Mouse (Mus musculus): Measurements from ENCODE around the gene Pask. TPM values are rescaled to one million over a fixed set of nuclear protein-coding genes. Genes with fewer than 3 reads are reported as not detected.
"Not testable (repeated sequence)": the region's sequence is repeated elsewhere in the genome, so short reads cannot be mapped to it uniquely, and the experiment has no call there.

The Pask gene
- polyA plus RNA-seq, 1 experiment from 2014 or later, result 10.8 TPM

DNA sequence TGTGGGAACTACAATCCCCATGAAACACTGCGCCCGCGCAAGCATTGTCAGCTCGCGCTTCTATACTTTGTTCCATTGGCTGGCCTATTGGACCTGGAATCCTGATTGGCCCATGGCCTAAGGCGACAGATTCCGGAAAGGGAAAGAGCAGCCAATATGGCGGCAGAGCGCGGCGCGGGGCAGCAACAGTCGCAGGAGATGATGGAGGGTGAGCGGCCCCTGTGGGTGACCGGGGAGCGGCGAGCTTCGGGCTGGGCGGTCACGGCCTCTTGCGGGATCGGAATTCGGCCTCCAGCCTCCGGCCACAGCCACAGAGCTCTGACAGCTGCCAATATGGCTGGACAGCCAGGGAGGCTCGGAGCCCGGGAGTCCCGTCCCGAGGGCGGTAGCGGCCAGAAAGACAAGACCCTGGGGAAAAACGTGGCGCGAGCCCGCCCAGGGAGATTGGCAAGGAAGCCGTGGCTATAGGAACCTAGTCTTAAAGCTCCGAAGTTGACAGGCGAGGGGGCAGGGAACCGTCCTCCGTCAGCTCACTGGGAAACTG is 294 bp upstream of the Pask start:
- H3K4me1 ChIP-seq (replicated peaks), result peaks cover 8% of the 10 kb centered on the region
- peak; percentile 96 for ATAC-seq (ENCODE audit: insufficient number of reproducible peaks, low FRiP score)
- peaks cover 23% of the 10 kb centered on the region for H3K36me3 ChIP-seq
- peak overlapping the region; percentile 73 for H3K4me3 ChIP-seq
- peak overlapping the region; percentile 84 for H3K4me2 ChIP-seq
- no peaks in the 10 kb centered on the region for H3K9me3 ChIP-seq (replicated peaks)
- WGBS, result under 1% methylated on average over 39 of the region's 39 CpGs
- H3K27me3 ChIP-seq (replicated peaks), result no peaks in the 10 kb centered on the region
- peak overlapping the region; percentile 85 for H3K9ac ChIP-seq
- peak overlapping the region; percentile 36; the same call in 1 of the 2 replicates for H3K27ac ChIP-seq (ENCODE audit: poor library complexity, severe bottlenecking)

- Histone ChIP-seq H3K9me3 (replicated peaks) (no peaks in the 10 kb centered on the region), H3K9ac (no peak overlapping the region), H3K4me3 (no peak overlapping the region), H3K4me2 (no peak overlapping the region), H3K27ac (ENCODE audit: poor library complexity, severe bottlenecking) (no peak overlapping the region), H3K4me1 (replicated peaks) (no peaks in the 10 kb centered on the region), H3K27me3 (replicated peaks) (no peaks in the 10 kb centered on the region), H3K36me3 (peaks cover 53% of the 10 kb centered on the region)
- ATAC-seq (ENCODE audit: insufficient number of reproducible peaks, low FRiP score), result no peak
- WGBS, result 76% methylated on average over 2 of the region's 2 CpGs
These were observed 8.7 kb downstream of the Pask start for GRCm38 (mm10) chr1:93334621-93335020.

DNA sequence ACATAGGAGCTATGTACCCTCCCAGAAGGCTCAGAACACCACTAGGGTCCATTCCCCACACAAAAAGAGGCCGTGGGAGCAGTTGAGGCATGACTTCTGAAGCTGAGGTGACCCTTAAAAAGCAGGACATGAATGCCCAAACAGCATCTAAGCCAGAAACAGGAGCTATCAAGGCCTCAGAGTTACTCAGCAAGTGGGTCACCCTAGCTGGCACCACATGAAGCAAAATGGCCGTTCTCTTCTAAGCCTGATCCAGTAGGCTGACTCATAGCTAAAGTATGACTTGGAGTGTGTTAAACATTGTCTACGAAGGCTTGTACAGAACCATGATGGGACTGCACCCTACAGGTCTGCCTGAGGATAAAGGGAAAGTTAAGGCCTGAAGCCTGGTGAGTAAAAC is 16.8 kb downstream of the Pask start:
- Histone ChIP-seq H3K4me1 (replicated peaks) (no peaks in the 10 kb centered on the region), H3K27ac (ENCODE audit: poor library complexity, severe bottlenecking) (no peak overlapping the region), H3K36me3 (peaks cover 69% of the 10 kb centered on the region), H3K27me3 (replicated peaks) (no peaks in the 10 kb centered on the region), H3K4me2 (no peak overlapping the region), H3K4me3 (no peak overlapping the region), H3K9ac (no peak overlapping the region), H3K9me3 (replicated peaks) (no peaks in the 10 kb centered on the region)
- no peak for ATAC-seq (ENCODE audit: insufficient number of reproducible peaks, low FRiP score)
- 82% methylated on average over 3 of the region's 3 CpGs for WGBS

DNA sequence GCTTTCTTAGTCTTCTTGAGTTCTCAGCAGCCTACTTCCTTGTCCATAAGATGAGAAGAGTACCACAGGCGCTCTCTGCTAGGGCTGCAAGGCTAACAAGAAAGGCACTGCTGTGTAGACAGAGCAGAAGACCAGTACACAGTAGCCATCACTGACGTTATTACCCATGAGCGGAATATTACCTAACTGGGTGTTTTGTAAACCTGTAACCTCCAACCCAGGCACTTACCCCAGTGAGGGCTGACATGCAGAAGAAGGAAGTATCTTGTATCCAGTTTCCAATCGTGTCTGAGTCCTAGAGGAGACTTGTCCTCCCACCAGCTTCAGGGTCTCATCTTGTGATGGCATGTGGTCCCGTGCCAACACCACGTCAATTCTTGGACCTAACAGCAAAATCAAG is 19.3 kb downstream of the Pask start:
- H3K9me3 ChIP-seq (replicated peaks), result no peaks in the 10 kb centered on the region
- H3K27me3 ChIP-seq (replicated peaks), result no peaks in the 10 kb centered on the region
- no peak for ATAC-seq (ENCODE audit: insufficient number of reproducible peaks, low FRiP score)
- H3K9ac ChIP-seq, result no peak overlapping the region
- no peaks in the 10 kb centered on the region for H3K4me1 ChIP-seq (replicated peaks)
- H3K36me3 ChIP-seq, result peaks cover 80% of the 10 kb centered on the region
- H3K27ac ChIP-seq (ENCODE audit: poor library complexity, severe bottlenecking), result no peak overlapping the region
- H3K4me3 ChIP-seq, result no peak overlapping the region
- 88% methylated on average over 6 of the region's 6 CpGs for WGBS
- no peak overlapping the region for H3K4me2 ChIP-seq

DNA sequence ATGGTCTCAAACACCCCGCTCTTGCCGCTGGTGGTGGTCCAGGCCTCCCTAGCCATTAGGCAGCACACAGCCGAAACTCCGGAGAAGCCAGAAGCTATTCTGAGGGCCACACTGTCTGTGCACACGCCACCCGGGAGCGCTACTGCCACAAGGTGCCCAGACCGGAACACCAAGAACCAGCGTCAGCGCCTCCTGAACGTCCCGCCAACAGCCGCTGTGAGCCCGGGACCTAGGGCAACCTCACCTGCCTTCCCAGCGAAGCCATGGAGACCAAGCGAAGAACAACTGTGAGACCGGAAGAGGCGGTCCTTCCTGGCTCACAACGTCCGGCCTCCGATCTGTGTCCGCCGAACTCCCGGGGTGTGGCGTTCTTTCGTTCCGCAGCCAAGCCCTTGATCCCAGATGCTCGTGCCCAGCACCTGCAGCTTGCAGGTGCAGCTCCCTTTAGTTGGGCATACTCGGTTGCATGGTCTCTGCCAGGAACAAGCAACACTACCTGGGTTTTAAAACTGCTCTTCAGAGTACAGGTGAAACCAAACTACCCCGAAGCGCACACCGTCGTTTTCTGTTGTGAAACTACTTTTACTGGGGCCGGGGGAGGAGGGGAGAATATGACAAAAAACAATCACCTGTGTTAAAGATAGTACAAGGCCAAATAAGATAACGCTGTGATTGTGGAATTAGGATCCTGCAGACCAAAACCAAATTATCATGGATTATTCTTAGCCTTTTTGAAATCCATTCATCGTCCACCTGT is 37.5 kb downstream of the Pask start, which contains the start of gene Mterf4:
Gene Mterf4 (minus strand): TSS at position 335 of the 757 bp plus-strand sequence.
- peaks cover 46% of the 10 kb centered on the region for H3K36me3 ChIP-seq
- peak; percentile 84 for ATAC-seq (ENCODE audit: insufficient number of reproducible peaks, low FRiP score)
- peak within 1 kb of the TSS; percentile 91 for H3K4me3 ChIP-seq
- H3K27ac ChIP-seq (ENCODE audit: poor library complexity, severe bottlenecking), result no peak within 1 kb of the TSS
- H3K9me3 ChIP-seq (replicated peaks), result no peaks in the 10 kb centered on the region
- no peaks in the 10 kb centered on the region for H3K27me3 ChIP-seq (replicated peaks)
- H3K4me1 ChIP-seq (replicated peaks), result peaks cover 6% of the 10 kb centered on the region
- WGBS, result 8% methylated on average over 36 of the region's 36 CpGs
- H3K4me2 ChIP-seq, result peak within 1 kb of the TSS; percentile 93
- peak within 1 kb of the TSS; percentile 94 for H3K9ac ChIP-seq

DNA sequence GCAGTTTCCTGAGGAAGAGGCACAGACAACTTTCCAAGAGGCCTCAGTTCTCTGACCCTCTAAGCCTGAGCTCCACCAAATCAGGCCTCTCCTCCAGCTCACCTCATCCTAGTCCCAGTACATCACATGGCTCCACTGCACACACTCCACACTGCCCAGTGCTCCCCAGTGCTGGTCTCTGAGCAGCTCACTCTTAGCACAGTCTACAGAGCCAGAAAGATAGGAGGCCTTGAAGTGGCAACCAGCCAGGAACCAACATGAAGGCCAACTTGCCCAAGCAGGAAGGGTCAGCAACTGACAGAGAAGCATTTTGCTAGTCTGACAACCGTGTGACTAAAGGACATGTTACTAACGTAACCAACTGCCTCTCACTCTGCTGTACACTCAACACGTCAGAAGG is 42.7 kb downstream of the Pask start:
- Histone ChIP-seq H3K36me3 (peaks cover 83% of the 10 kb centered on the region), H3K4me1 (replicated peaks) (peaks cover 6% of the 10 kb centered on the region), H3K9ac (no peak overlapping the region), H3K27ac (ENCODE audit: poor library complexity, severe bottlenecking) (no peak overlapping the region), H3K4me3 (no peak overlapping the region), H3K9me3 (replicated peaks) (no peaks in the 10 kb centered on the region), H3K4me2 (no peak overlapping the region), H3K27me3 (replicated peaks) (no peaks in the 10 kb centered on the region)
- no peak for ATAC-seq (ENCODE audit: insufficient number of reproducible peaks, low FRiP score)
- WGBS, result 79% methylated on average over 3 of the region's 3 CpGs

GRCm38 (mm10) chr1:93299791-93300190 is 43.5 kb downstream of the Pask start:
- WGBS, result 85% methylated on average over 4 of the region's 4 CpGs
- Histone ChIP-seq H3K9ac (no peak overlapping the region), H3K9me3 (replicated peaks) (no peaks in the 10 kb centered on the region), H3K27ac (ENCODE audit: poor library complexity, severe bottlenecking) (no peak overlapping the region), H3K27me3 (replicated peaks) (no peaks in the 10 kb centered on the region), H3K4me2 (no peak overlapping the region), H3K4me3 (no peak overlapping the region), H3K36me3 (peaks cover 85% of the 10 kb centered on the region), H3K4me1 (replicated peaks) (peaks cover 2% of the 10 kb centered on the region; the same call in 1 of the 2 replicates)
- no peak for ATAC-seq (ENCODE audit: insufficient number of reproducible peaks, low FRiP score)

DNA sequence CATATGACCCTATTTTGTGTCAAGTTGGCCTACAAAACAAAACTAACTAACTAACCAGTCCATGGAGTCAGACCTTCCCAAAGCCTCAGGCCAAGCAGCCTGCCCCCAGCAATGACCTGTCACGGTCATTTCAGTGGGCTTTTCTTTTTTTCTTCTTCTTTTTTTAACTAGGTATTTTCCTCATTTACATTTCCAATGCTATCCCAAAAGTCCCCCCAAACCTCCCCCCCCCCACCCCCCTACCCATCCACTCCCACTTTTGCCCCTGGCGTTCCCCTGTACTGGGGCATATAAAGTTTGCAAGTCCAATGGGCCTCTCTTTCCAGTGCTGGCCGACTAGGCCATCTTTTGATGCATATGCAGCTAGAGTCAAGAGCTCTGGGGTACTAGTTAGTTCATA is 48.8 kb downstream of the Pask start:
- not testable (repeated sequence) for H3K9ac ChIP-seq; ATAC-seq (ENCODE audit: insufficient number of reproducible peaks, low FRiP score); H3K27me3 ChIP-seq (replicated peaks); H3K4me1 ChIP-seq (replicated peaks); H3K9me3 ChIP-seq (replicated peaks); H3K27ac ChIP-seq (ENCODE audit: poor library complexity, severe bottlenecking); H3K4me2 ChIP-seq; H3K4me3 ChIP-seq
- WGBS, result 82% methylated on average over 3 of the region's 3 CpGs
- H3K36me3 ChIP-seq, result peaks cover 39% of the 10 kb centered on the region

DNA sequence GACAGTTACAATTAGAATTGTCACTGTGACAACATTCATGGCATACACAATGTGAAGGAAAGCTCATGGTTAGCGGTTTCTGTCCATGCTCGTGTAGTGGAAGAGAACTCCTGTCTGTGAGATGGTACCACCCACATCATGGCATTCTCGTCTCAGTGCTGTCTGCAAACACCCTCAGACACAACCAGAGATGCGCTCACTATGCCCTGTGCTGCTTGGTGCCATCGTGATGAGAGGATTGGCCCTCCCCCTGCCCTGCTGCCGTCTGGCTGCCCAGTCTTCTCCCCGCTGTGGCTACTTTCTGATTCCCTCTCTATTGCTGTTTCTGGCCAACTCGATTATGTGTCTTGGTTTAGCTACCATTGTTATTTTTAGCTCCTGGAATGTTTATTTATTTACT is 51.3 kb downstream of the Pask start:
- no peaks in the 10 kb centered on the region for H3K27me3 ChIP-seq (replicated peaks)
- WGBS, result 72% methylated on average over 8 of the region's 8 CpGs

GRCm38 (mm10) chr1:93291591-93291990 is 51.7 kb downstream of the Pask start:
- no peak for ATAC-seq (ENCODE audit: insufficient number of reproducible peaks, low FRiP score)
- Histone ChIP-seq H3K27ac (ENCODE audit: poor library complexity, severe bottlenecking) (no peak overlapping the region), H3K9me3 (replicated peaks) (no peaks in the 10 kb centered on the region), H3K4me3 (no peak overlapping the region), H3K4me1 (replicated peaks) (no peaks in the 10 kb centered on the region), H3K27me3 (replicated peaks) (no peaks in the 10 kb centered on the region), H3K9ac (no peak overlapping the region), H3K4me2 (no peak overlapping the region), H3K36me3 (peaks cover 12% of the 10 kb centered on the region)
- 70% methylated on average over 1 of the region's 1 CpGs for WGBS

More for the DNA sequence above, 51.3 kb downstream of the Pask start:
- Histone ChIP-seq H3K4me2 (no peak overlapping the region), H3K36me3 (peaks cover 16% of the 10 kb centered on the region), H3K4me1 (replicated peaks) (no peaks in the 10 kb centered on the region), H3K9ac (no peak overlapping the region), H3K27ac (ENCODE audit: poor library complexity, severe bottlenecking) (no peak overlapping the region), H3K4me3 (no peak overlapping the region), H3K9me3 (replicated peaks) (no peaks in the 10 kb centered on the region)
- no peak for ATAC-seq (ENCODE audit: insufficient number of reproducible peaks, low FRiP score)

- no peak overlapping the region for H3K4me3 ChIP-seq
- no peak overlapping the region for H3K27ac ChIP-seq (ENCODE audit: poor library complexity, severe bottlenecking)
- ATAC-seq (ENCODE audit: insufficient number of reproducible peaks, low FRiP score), result no peak
- H3K9ac ChIP-seq, result no peak overlapping the region
- 65% methylated on average over 4 of the region's 4 CpGs for WGBS
- no peaks in the 10 kb centered on the region for H3K4me1 ChIP-seq (replicated peaks)
- H3K27me3 ChIP-seq (replicated peaks), result no peaks in the 10 kb centered on the region
- H3K4me2 ChIP-seq, result no peak overlapping the region
- H3K9me3 ChIP-seq (replicated peaks), result no peaks in the 10 kb centered on the region
- peaks cover 6% of the 10 kb centered on the region for H3K36me3 ChIP-seq
These were observed 52.3 kb downstream of the Pask start for GRCm38 (mm10) chr1:93290956-93291355.

Measured in heart, embryonic 12.5 days (tissue).